Mouse (Mus musculus): ENCODE data around the gene Npas4. TPM values are rescaled to one million over a fixed set of nuclear protein-coding genes. Genes with fewer than 3 reads are reported as not detected.
"Not testable (repeated sequence)": the region's sequence is repeated elsewhere in the genome, so short reads cannot be mapped to it uniquely, and the experiment has no call there.

Gene Npas4
- polyA plus RNA-seq, 1 experiment from 2014 or later, result not detected

DNA sequence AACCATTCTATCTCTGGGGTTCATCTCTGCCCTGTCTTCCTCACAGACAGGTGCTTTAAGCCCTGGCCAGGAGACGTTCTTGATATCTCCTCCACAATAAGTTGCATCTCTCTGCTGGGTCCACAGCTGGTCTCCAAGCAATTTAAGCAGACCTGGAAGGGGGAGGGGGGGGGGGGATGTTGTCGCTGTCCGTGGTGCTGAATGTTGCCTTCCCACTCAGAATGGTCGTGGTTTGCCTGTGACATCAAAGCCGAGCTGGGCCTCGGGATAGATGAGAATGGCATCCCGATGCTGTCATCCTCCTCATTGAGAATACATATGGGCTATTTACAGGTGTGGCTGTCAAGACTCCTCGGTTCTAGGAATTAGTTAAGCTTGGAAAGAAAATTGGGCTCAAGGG is 2.3 kb upstream of the Npas4 start:
- peaks cover 78% of the 10 kb centered on the region for H3K27me3 ChIP-seq
- no peak overlapping the region for H3K4me2 ChIP-seq
- WGBS, result 11% methylated on average over 8 of the region's 8 CpGs
- H3K4me1 ChIP-seq (replicated peaks), result no peaks in the 10 kb centered on the region; the same call in 1 of the 2 replicates
- no peaks in the 10 kb centered on the region for H3K36me3 ChIP-seq
- no peak overlapping the region for H3K27ac ChIP-seq
- H3K9me3 ChIP-seq, result no peaks in the 10 kb centered on the region
- ATAC-seq (ENCODE audit: insufficient number of reproducible peaks, insufficient read depth, low FRiP score, low TSS enrichment, low read depth), result no peak
- H3K4me3 ChIP-seq (replicated peaks), result no peak overlapping the region
- H3K9ac ChIP-seq (replicated peaks), result no peak overlapping the region

DNA sequence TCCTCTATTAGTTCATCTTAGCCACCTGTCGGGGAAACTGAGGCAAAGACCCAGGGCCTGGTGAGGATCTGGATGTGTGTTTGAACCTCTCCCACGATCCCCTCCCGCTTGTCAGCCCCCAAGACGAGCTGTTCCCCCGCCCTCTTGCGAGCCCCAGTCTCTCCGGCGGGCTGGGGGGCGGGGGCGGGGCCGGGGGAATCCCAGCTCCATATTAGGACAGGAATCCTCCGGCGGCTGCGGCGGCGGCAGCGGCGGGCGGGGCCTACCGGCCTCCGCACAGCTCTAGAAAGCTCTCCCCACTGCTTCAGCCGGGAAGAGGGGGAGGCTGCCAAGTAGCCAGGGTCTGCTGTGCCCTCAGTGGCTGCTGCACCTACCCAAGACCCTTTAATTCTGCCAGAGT is 600 bp upstream of the Npas4 start:
- H3K27me3 ChIP-seq, result peaks cover 82% of the 10 kb centered on the region
- no peak overlapping the region for H3K4me2 ChIP-seq
- H3K9me3 ChIP-seq, result no peaks in the 10 kb centered on the region
- ATAC-seq (ENCODE audit: insufficient number of reproducible peaks, insufficient read depth, low FRiP score, low TSS enrichment, low read depth), result no peak
- 2% methylated on average over 21 of the region's 22 CpGs for WGBS
- H3K36me3 ChIP-seq, result no peaks in the 10 kb centered on the region
- no peak overlapping the region for H3K27ac ChIP-seq
- no peak overlapping the region for H3K4me3 ChIP-seq (replicated peaks)
- no peaks in the 10 kb centered on the region; the same call in 1 of the 2 replicates for H3K4me1 ChIP-seq (replicated peaks)
- H3K9ac ChIP-seq (replicated peaks), result no peak overlapping the region

DNA sequence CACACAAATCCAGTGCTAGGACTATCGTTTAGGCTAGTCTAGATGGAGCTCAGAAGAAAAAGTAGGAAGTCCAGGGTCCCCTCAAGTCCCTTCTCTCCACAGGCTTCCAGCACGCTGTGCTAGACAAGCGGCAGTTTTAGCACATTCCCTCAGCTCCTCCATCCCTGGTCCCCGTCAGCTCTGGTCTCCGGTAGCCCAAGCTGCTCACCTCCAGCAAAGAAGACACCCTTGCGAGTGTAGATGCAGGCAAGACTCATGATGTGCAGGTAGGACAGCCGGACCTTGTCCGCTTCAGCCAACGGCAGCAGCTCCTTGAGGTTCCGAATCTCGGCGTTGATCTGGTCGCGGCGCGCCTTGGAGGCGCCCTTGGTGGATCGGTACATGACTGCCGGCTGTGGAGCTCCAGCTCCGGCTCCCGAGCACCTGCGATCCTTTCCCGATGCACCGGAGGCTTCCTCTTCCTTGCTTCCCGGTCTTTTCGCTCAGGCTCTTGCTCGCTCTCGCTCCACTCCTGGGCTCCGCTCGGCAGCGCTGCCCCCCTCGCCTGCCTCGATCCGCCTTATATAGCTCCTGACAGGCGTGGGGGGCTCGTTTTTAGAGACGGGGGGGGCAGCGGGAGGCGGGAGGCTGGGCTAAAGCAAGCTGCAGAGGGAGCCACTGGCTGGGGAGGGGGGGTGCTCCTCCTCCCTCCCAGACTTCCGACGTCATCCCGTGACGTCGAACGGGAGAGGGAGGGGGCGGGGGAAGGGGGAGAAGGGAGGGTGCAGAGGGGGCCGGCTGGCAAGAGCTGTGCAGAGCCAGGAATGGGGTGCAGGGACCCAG is 471 bp downstream of the Npas4 start:
- no peak for ATAC-seq (ENCODE audit: insufficient number of reproducible peaks, insufficient read depth, low FRiP score, low TSS enrichment, low read depth)
- no peak overlapping the region for H3K4me2 ChIP-seq
- 0 out of 2 replicates have a peak overlapping the region, but pooled peaks have one; percentile 1 for H3K4me3 ChIP-seq (replicated peaks)
- WGBS, result 21% methylated on average over 46 of the region's 47 CpGs
- no peak overlapping the region for H3K27ac ChIP-seq
- H3K36me3 ChIP-seq, result no peaks in the 10 kb centered on the region
- no peaks in the 10 kb centered on the region; the same call in 1 of the 2 replicates for H3K4me1 ChIP-seq (replicated peaks)
- no peaks in the 10 kb centered on the region for H3K9me3 ChIP-seq
- no peak overlapping the region for H3K9ac ChIP-seq (replicated peaks)
- H3K27me3 ChIP-seq, result peaks cover 85% of the 10 kb centered on the region

DNA sequence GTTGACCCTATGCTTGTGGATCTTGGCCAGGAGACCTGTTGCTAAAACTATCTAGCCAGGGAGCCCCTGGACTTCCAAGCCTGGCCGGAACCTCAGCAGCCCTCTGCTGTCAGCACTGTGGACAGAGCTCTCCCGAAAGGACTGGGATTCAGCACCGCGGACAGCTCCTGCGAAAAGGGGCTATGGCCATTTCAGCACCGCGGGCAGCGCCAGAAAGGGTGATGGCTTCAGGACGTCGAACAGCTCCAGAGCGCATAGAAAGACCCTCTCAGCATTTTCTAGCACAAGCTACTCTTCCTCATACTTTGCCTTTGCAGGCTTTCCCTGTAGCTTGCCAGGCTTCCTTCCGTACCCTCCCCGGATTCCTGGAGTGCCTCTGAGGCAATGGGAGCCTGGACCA is 1.1 kb downstream of the Npas4 start:
- H3K4me2 ChIP-seq, result no peak overlapping the region
- H3K36me3 ChIP-seq, result no peaks in the 10 kb centered on the region
- H3K27me3 ChIP-seq, result peaks cover 85% of the 10 kb centered on the region
- H3K9ac ChIP-seq (replicated peaks), result no peak overlapping the region
- H3K4me3 ChIP-seq (replicated peaks), result no peak overlapping the region
- H3K4me1 ChIP-seq (replicated peaks), result no peaks in the 10 kb centered on the region; the same call in 1 of the 2 replicates
- no peak overlapping the region for H3K27ac ChIP-seq
- H3K9me3 ChIP-seq, result no peaks in the 10 kb centered on the region
- WGBS, result 3% methylated on average over 13 of the region's 13 CpGs
- ATAC-seq (ENCODE audit: insufficient number of reproducible peaks, insufficient read depth, low FRiP score, low TSS enrichment, low read depth), result 0 out of 2 replicates have a peak, but pooled peaks have one; percentile 15

DNA sequence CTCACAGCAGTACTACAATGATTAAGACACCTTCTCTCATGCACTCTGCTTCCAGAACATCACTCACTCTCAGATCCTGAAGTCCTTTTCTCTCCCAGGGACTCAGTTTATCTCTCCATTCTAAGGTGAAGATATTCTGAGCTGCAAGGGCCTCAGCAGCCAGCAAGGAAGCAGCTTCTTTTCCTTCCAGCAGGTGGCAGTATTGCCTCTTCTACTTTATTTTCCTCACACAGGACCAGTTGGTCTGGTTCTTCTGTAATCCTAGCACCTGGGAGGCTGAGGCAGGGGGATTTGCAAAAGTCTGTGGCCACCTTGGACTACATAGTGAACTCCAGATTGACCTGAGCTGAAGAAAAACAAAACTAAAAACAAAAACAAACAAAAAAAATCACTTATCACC is 8.3 kb downstream of the Npas4 start:
- Histone ChIP-seq H3K9me3 (no peaks in the 10 kb centered on the region), H3K4me2 (no peak overlapping the region), H3K27me3 (peaks cover 43% of the 10 kb centered on the region), H3K27ac (no peak overlapping the region), H3K4me1 (replicated peaks) (no peaks in the 10 kb centered on the region), H3K36me3 (no peaks in the 10 kb centered on the region), H3K9ac (replicated peaks) (no peak overlapping the region), H3K4me3 (replicated peaks) (no peak overlapping the region)
- no peak for ATAC-seq (ENCODE audit: insufficient number of reproducible peaks, insufficient read depth, low FRiP score, low TSS enrichment, low read depth)

DNA sequence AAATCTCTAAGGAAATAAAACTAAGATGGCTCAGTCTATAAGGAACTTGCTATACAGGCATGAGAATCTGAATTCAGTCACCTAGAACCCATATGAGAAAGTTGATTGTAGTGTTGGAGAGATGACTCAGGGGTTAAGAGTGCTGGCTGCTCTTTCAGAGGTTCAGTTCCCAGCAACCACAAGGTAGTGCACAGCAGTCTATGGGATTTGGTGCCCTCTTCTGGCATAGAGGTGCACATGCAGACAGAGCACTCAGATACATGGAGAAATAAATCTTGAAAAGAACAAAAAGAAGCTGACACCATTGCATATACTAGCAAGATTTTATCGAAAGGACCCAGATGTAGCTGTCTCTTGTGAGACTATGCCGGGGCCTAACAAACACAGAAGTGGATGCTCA is 21.9 kb downstream of the Npas4 start:
- 0 out of 2 replicates have a peak, but pooled peaks cover 3% of the 10 kb centered on the region for H3K9me3 ChIP-seq
- H3K27ac ChIP-seq, result no peak overlapping the region
- ATAC-seq (ENCODE audit: insufficient number of reproducible peaks, insufficient read depth, low FRiP score, low TSS enrichment, low read depth), result no peak
- H3K9ac ChIP-seq (replicated peaks), result no peak overlapping the region
- peaks cover 2% of the 10 kb centered on the region for H3K4me1 ChIP-seq (replicated peaks)
- no peak overlapping the region for H3K4me2 ChIP-seq
- H3K27me3 ChIP-seq, result no peaks in the 10 kb centered on the region
- H3K36me3 ChIP-seq, result peaks cover 45% of the 10 kb centered on the region
- no peak overlapping the region for H3K4me3 ChIP-seq (replicated peaks)
- WGBS, result 100% methylated on average over 2 of the region's 2 CpGs

DNA sequence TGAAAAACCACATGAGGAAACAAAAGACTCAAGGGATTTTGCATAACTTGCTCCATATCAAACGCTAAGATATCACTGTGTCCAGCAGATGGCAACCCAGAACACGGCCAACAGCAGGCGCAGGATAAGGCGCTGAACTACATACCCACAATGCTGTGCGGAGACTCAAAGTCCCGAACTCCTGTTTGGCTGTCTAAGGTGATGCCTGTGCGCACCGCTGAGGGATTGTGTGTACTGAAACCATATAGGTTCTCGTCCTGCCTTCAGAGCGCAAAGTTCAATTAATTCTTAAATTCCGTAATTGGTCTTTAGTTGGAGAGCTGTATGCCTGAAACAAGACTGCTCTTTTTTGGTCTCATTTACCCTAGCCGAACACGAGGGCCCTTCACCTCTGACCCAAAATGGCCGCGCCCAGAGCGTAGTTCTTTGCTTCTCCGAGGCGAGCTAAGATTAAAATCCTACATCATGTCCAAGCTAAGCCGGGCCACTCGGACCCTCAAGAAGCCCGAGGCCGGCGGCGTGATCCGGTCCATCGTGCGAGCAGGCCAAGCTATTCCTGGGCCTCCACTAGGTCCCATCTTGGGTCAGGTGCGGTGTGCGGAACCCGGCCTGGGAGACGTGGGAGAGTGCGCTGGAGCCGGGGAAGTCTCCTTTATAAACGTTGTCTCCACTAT is 28.1 kb downstream of the Npas4 start, which contains the start of gene Mrpl11:
Mrpl11 (plus strand) TSS at position 220 of the 674 bp plus-strand sequence.
- Histone ChIP-seq H3K36me3 (peaks cover 33% of the 10 kb centered on the region), H3K9ac (replicated peaks) (peak within 1 kb of the TSS; percentile 86), H3K9me3 (0 out of 2 replicates have a peak, but pooled peaks cover 3% of the 10 kb centered on the region), H3K4me3 (replicated peaks) (peak within 1 kb of the TSS; percentile 81), H3K27ac (peak within 1 kb of the TSS; percentile 84), H3K27me3 (no peaks in the 10 kb centered on the region), H3K4me1 (replicated peaks) (peaks cover 7% of the 10 kb centered on the region), H3K4me2 (peak within 1 kb of the TSS; percentile 80)
- peak; percentile 96 for ATAC-seq (ENCODE audit: insufficient number of reproducible peaks, insufficient read depth, low FRiP score, low TSS enrichment, low read depth)
- under 1% methylated on average over 34 of the region's 34 CpGs for WGBS

DNA sequence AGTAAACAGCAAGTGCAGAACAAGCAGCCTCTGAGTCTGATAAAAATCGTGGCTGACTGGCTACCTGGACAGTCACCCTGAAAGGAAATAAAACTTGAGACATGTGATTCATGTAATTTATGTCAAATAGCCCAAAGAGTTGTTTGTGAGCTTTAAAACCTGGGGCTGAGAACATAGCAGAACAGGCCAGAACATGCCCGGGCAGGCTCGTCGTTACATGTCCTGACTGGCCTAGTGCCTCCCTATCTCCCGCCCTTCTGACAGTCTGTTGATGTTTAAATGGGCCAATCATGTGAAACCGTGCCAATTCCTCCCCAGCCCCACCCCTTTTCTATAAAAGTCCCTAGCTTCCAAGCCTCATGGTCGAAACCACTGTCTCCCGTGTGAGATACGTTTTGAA is 41.5 kb downstream of the Npas4 start:
- H3K27ac ChIP-seq; H3K4me1 ChIP-seq (replicated peaks); H3K9me3 ChIP-seq; H3K4me3 ChIP-seq (replicated peaks); H3K9ac ChIP-seq (replicated peaks); ATAC-seq (ENCODE audit: insufficient number of reproducible peaks, insufficient read depth, low FRiP score, low TSS enrichment, low read depth); H3K4me2 ChIP-seq; H3K36me3 ChIP-seq; H3K27me3 ChIP-seq: not testable (repeated sequence)
- WGBS, result 84% methylated on average over 9 of the region's 9 CpGs

GRCm38 (mm10) chr19:4945540-4945939 is 44.6 kb downstream of the Npas4 start:
- Histone ChIP-seq H3K4me3 (replicated peaks) (no peak overlapping the region), H3K4me1 (replicated peaks) (peaks cover 11% of the 10 kb centered on the region), H3K4me2 (no peak overlapping the region), H3K36me3 (no peaks in the 10 kb centered on the region), H3K27ac (no peak overlapping the region), H3K9ac (replicated peaks) (no peak overlapping the region), H3K9me3 (no peaks in the 10 kb centered on the region), H3K27me3 (peaks cover 12% of the 10 kb centered on the region)
- ATAC-seq (ENCODE audit: insufficient number of reproducible peaks, insufficient read depth, low FRiP score, low TSS enrichment, low read depth), result no peak
- WGBS, result 43% methylated on average over 6 of the region's 6 CpGs

GRCm38 (mm10) chr19:4943253-4943588 is 46.9 kb downstream of the Npas4 start:
- Histone ChIP-seq H3K9ac (replicated peaks) (peak overlapping the region; percentile 73; the same call in 1 of the 2 replicates), H3K4me1 (replicated peaks) (peaks cover 11% of the 10 kb centered on the region), H3K9me3 (no peaks in the 10 kb centered on the region), H3K27me3 (peaks cover 12% of the 10 kb centered on the region), H3K27ac (no peak overlapping the region), H3K4me2 (peak overlapping the region; percentile 93), H3K4me3 (replicated peaks) (peak overlapping the region; percentile 68), H3K36me3 (no peaks in the 10 kb centered on the region)
- ATAC-seq (ENCODE audit: insufficient number of reproducible peaks, insufficient read depth, low FRiP score, low TSS enrichment, low read depth), result no peak
- 9% methylated on average over 13 of the region's 13 CpGs for WGBS

DNA sequence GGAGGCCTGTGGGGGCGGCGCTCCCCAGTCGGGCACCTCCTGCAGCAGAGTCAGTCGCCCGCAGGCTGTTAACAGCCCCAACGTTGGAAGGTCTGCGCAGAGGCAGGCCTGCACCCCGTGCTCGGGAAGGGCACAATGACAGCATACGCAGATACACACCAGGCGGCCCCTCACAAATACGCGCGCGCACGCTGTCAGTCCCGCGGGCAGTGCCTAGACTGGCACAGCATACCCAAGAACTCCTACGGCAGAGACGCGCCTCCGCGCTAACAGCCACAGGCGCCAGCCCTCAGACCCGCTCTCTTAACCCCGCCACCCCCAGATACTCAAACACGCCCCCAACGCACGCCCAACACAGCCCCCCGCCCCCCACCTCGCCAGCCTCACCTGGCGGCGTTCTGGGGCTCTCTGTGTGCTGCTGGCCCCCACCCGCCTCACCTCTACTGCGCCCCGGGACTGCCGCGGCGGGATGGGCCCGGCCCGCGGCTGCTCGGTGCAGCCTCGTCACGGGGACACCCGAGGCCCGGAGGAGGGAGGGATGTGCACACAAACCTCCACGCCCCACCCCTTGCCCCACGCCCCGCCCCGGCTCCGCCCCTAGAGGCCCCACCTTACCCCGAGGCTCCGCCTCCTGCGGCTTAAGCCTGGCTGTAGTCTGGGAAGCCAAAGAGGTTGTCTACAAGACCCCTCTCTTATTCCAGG is 47.4 kb downstream of the Npas4 start, which contains the start of gene Peli3:
Peli3 (minus strand) TSS at position 577 of the 702 bp plus-strand sequence.
- H3K9me3 ChIP-seq, result no peaks in the 10 kb centered on the region
- H3K27ac ChIP-seq, result 0 out of 2 replicates have a peak within 1 kb of the TSS, but pooled peaks have one; percentile 7
- no peaks in the 10 kb centered on the region for H3K36me3 ChIP-seq
- H3K4me3 ChIP-seq (replicated peaks), result peak within 1 kb of the TSS; percentile 68
- peak within 1 kb of the TSS; percentile 93 for H3K4me2 ChIP-seq
- peak; percentile 93 for ATAC-seq (ENCODE audit: insufficient number of reproducible peaks, insufficient read depth, low FRiP score, low TSS enrichment, low read depth)
- H3K9ac ChIP-seq (replicated peaks), result peak within 1 kb of the TSS; percentile 73
- WGBS, result under 1% methylated on average over 50 of the region's 55 CpGs
- H3K27me3 ChIP-seq, result peaks cover 12% of the 10 kb centered on the region
- H3K4me1 ChIP-seq (replicated peaks), result peaks cover 11% of the 10 kb centered on the region

Measured in limb, embryonic 12.5 days (tissue).